Mouse (Mus musculus) lung, adult 18-20 months (tissue): ENCODE measurements around the gene Bhlha9.

Source experiments
- DNase-seq, 2 experiments: peaks; one replicate each; pipeline ENCODE4 v3.0.0; 2022; ENCODE audit warnings: mixed read lengths in 2 of 2

The Bhlha9 gene

DNA sequence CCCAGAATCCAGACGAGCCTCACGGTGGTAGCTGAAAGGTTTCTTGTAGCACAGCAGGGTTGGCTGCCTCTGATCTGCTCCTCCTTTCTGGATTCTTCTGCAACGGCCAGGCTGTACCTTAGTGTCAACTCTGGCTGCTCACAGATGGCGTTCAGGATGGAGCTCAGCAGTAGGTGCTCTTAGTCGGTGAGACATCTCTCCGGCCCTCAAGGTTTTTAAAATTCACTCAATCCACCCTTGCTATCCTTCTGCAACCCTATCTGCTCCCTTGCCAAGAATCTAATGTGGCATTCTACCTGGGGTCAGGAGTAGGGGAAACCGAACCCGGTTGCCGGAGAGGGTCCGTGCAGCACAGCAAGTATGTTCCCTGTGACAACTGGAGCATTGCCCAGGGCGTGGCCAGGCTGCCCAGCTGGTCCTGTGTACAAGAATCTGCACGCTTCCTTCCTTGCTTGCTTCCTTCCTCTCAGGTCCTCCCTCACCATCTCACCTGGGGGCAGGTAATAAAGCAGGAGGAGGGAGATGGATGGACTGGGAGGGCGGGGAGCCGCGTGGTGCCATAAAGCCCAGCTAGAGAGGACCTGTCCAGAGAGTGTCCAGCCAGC, at the start of gene Bhlha9:
TSS of gene Bhlha9 (plus strand) at position 600 of the 605 bp plus-strand sequence.
- no peak for DNase-seq

DNA sequence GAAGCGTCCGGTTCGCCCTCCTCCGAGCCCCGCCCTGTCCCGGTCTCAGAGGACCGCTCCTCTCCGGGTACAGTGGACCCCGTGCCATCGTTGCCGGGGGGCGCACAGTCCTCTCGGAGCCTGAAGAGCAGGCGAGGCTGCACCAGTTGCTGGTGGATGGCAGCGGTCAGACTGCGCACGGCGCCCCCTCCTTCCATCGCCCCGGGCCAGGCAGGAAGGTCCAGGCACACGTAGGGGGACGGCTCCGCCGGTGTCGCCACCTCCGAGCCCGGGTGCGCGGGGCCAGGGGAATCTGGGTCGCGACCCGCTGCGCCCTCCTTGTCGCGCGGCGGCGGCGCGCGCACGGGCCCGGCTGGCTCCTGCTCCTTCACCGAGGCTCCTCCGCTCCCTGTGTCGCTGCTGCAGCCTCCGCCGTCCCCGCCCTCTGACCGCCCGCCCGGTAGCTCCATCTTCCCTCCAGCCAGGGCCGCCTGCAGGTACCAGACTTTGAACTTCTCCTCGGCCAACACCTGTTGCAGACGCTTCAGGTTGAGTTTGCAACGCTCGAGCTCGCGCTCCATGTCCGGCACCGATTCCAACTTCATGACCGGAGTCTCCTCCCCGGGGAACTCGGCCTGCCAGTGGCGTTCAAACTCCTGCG, 49.6 kb upstream of the Bhlha9 start:
- peak; percentile 16 to 24 for DNase-seq

DNA sequence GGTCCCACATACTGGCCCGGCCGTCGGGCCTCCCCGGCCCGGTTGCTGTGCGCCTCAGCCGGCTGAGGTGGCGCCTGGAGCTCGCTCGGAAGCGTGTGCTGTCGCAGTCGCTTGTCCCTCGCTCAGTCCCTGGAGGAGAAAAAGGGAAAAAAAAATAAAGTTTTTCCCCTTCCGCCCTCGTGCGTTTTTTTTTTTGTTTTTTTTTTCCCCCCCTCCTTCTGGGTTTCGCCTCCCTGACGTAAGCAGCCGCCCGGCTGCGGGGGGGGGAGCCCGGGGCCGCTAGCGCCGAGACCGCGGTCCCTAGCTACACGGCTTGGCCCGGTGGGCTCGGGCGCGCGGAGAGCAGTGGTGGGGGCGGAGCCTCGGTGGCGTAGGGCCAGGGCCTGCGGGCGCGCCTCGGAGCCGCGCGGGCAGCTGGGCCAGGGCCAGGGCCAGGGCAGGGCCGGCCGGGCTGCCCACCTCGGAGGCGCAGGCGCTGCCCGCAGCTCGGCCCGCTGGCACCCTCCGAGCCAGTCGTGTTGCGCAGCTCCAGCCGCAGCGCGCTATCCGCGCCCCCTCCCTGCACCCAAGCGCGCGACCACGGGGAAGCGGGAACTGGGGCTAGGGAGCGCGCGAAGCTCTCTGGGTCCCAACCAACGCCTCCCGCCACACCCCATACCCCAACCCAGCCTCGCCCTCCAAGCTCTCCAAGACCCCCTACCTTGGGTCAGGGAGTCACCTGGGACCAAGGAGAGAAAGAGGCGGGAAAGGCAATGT, 48.9 kb upstream of the Bhlha9 start:
- peak; percentile 62 to 67 for DNase-seq

DNA sequence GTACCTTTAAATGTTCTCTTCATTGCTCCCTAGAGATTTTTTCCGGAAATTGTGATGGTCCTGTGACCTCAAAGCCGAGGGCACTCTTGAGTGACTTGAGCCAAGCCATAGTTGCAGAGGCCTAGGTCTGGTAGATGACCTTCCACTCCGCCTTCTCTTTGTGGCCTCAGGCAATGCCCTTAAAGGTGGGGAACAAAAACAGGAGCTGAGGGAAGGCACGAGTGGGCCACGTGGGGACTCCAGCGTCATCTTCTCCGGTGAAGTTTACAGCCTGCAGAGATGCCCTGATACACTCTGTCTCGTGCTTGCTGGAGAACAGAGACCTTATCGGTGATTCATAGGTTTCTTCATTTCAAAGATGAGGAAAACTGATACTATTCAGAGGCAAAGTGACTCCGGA, 48.2 kb upstream of the Bhlha9 start:
- peak in 1 of 2 experiments; percentile 3 for DNase-seq

DNA sequence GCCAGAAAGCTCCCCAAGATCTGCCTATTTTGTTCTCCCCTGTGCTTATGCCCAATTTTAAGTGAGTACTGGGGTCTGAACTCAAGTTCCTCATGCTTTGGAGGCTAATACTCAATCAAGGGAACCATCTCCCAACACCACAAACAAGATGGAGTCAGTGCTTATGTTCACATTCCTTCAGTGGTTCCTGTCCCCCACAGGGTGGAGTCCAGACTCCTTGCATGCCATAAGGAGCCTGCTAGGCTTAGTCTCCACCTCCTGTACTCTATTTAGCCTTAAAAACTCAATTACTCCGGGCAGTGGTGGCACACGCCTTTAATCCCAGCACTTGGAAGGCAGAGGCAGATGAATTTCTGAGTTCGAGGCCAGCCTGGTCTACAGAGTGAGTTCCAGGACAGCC, 47.4 kb upstream of the Bhlha9 start:
- DNase-seq, result no peak

DNA sequence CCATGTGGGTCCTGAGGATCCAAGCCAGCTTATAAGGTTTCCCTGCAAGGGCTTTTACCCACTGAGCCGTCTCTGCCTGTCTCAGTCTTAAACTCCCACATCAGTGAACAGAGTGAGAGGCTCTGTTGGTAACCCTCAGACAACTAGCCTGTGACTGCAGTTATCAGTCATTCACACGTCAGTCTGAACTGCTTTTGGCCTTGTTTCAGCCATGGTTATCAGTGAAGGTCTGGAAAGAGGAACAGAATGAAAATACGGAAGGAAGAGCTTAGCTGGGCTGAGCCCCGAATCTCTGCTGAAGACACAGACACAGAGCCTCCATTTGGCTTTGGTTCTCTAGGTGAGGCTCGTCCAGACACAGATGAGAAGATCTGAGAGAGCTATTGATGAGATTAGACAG, 43.7 kb upstream of the Bhlha9 start:
- no peak for DNase-seq

DNA sequence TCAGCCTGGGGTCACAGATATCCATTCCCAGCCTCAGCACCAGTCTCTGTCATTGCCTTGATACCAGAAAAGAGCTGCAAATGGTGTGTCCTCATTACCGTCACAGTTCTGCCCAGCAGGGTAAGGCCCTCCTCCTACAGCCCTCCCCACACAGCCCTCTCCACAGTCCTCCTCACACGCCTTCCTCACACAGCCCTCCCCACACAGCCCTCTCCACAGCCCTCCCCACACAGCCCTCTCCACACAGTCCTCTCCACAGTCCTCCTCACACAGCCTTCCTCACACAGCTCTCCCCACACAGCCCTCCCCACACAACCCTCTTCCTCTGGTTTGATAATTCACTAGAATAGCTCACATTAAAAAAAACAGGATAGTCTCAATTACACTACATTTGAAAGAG, 42.2 kb upstream of the Bhlha9 start:
- no peak for DNase-seq

DNA sequence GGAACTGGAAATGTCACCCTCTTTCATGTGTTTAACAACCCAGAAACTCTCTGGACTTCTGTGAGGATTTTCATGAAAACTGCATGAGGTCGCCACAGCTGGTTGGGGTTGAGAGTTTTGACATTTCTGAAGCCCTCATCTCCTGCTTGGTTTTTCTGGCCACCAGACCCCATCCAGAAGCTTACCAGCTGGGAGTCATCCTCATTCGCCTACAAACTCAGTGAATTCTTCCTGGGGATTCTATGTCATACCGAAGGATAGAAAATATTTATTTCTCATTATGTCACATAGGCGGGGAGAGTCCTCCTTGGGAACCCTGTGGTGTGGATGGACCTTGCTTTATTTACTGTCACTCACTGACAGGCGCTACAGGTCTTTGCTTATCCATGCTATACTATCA, 41.8 kb upstream of the Bhlha9 start:
- DNase-seq, result peak in 1 of 2 experiments; percentile 13

DNA sequence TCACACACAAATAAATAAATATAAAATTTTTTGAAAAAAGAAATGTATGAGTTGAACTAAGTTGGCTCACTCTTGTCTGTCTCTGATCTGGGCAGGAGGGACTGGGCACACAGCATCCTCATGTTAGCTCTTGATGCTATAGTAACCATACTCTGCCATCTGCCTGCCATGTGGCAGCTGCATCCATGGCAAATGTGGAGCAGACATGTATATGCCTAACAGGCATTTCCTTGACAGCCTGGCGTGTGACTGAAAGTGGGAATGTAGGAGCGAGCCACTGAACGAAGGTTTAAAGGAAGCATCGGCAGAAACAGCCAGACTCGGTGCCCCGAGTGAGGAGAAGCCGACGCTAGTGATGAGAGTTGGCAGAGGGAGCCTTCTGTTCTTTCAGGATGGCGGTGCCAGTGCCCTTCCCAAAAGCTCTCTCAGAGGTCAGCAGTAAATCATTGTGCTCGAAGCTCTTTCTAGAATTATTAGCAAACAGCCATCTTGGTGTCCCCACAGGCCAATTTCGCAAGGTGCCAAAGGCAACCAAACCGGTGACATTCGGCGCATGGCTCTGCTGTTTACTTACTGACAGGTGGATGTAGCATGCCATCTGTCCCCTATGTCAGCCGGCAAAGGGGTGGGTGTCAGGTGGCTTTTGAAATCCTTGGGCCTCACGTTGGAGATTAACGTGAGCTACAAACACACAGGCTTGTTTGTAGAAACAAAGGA, 32.8 kb upstream of the Bhlha9 start:
- DNase-seq, result no peak

DNA sequence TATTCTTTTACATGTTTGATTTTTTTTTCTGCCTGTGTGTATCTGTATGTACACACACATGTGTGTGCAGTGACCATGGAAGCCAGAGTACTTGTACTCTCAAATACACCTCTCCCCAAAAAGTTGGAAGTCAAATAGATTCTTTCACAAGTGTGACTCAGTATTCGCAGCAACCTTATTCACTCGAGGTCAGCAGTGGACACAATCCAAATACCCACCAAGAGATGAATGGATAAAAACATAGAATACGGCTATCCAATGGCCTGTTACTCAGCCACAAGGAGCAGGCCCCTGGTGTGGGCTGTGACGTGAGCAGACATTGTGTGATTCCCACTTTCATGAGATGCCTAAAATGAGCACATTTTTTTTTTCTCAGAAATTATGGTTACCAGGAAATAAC, 32.0 kb upstream of the Bhlha9 start:
- DNase-seq, result no peak

DNA sequence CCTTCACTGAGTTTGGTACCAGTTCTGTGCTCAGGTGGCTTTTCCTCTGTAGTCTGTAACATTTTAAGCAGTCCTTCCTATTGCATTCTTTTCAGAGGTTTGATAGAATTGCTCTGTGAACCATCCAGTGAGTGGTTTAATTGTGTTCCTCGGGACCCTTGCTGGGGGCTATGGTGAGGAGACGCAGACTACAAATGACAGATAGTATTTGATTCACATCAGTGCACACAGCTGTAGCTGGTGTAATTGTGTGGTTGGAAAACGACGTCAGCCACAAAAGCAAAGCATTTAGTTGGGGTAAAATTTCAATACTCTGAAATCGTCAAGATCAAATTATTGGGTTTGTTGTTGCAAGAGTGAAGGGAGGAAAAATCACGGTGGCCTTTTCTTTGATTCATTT, 28.0 kb upstream of the Bhlha9 start:
- no peak for DNase-seq

DNA sequence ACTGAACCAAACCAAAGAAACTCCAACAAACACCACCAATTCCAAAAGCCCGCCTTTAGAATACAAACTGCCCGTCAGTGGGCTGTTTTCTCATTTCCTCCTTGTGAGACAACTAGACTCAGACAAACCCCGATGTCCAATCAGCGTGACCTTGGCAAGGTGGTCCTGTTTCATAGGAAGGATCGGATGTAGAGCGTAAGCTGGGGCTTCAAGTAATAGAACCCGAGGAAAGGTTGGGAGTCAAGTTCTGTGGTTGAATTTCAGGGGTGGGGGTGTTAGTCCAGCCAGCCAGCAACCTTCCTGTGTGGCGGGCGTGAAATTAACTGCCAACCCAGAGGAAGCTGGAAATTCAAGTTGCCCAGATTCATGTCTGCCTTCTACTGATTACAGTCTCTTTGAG, 27.2 kb upstream of the Bhlha9 start:
- no peak for DNase-seq

DNA sequence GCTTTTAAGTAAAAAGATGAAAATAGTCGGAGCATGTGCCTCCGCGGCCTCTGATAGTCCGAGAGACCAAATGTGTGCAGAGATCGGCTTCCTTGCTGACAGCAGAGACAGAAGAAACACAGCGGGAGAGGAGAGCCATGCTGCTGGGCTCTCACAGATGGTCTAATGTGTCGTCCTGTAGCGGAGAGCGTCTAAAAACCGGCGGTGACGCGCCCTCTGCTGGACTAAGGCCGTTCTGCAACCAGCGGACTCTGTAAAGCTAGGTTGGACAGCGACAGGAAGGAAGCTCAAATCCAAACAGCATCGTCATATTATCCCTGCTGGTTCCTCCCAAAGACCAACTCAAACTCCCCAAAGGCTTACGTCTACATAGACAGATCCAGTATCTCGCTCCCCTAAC, 26.3 kb upstream of the Bhlha9 start:
- DNase-seq, result peak; percentile 78 to 83

DNA sequence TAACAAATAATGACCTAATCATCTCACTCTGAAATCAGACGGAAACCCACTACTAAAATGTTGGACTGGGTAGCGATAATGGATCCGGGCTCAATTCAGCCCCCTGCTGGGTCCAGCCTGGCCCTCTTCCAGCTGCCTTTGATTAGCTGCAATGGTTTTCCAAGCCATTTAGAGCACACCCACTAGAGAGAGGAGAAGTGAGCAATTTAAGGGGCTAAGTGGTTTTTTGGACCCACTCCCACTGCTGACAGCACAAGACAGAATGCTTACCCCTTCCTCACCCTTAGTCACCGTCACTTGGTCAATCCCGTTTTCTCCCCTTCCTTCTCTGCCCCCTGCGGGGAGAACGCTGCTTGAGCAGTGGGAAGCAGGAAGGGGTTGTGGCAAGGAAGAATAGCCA, 25.2 kb upstream of the Bhlha9 start:
- DNase-seq, result no peak

DNA sequence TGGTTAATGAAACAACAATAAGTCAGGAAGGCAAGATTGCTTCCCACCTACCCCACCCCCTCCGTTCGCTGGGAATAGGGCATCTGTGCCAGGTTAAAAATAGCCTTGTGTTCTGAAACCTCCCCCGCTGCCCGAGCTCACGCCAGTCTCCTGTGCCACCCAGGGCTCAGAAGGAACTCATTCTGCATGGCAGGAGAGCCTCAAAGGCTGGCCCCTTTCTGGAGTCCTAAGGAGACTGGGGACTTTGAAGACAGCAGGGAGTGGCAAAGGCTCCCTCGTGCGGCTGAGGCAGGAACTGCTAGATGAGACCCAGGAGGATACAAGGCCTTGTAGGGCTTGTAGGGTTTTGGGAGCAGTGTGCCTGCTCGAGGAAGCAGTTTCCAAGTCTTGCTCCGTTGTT, 24.8 kb upstream of the Bhlha9 start:
- DNase-seq, result peak; percentile 55 to 71

DNA sequence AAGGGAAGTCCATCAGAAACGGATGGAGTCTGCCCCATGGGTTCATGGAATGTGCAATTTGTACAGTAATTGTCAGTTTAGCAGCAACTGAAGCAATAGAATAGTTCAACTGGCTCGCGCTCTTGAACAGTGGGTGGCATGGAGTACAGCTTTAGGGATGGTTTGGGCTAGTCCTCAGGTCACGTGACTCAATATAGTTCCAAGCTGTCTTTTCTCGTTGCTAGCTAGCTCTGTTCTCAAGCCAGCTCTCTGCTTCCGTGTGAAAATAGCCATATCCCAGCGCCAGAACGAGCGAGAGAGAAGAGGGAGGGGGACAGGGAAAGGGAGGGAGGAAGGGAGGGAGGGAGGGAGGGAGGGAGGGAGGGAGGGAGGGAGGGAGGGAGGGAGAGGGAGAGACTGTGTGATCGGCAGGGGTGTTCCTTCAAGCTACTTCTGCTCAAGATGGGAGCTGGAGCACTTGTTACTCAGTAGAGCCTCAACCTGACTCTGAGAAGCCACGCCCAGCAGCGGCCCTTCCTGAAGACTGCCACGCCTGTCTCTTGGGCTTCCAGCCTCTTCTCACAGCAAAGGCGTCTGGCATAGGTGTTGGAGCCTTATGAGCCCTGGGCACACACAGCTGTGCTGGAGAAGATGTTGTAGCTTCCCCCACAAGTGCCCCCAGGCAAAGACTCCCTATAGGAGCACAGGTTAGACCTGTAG, 21.3 kb upstream of the Bhlha9 start:
- DNase-seq, result no peak

DNA sequence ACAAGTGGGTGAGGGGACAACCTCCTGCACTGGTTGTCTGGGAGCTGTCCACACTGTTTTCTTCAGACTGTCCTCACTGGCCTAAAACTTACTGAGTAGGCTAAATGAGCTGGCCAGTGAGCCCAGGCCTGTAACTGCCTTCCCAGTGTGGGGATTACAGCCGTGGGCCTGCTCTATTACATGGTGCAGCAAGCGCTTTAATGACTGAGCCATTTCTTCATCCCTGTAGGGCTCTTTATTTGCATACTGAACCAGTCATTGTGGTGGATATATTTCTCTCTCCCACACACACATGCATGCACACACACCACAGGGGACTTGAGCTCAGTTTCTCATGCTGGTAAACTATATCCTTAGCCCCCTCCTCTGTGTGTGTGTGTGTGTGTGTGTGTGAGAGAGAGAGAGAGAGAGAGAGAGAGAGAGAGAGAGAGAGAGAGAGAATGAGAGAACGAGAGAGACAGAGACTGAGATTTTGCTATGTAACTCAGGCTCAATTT, 19.4 kb upstream of the Bhlha9 start:
- DNase-seq, result no peak

DNA sequence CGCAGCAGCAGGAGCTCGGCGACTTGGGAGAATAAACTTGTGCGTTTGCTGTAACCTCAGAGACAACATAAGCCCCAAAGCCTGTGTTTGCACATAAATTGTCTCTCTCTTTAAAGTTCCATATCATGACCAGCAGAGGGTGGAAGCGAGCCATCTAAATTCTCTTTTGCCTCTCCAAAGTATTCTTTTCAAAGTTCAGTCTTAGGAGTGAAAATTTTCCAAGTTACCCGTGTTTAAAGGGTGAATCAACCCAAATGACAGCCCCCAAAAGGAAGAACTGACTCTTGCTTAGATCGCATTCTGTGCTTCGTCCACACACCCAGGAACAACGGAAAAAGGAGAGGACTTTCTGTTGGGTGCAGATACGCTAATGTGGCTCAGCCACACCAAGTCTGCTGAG, 17.2 kb upstream of the Bhlha9 start:
- peak in 1 of 2 experiments; percentile 21 for DNase-seq

DNA sequence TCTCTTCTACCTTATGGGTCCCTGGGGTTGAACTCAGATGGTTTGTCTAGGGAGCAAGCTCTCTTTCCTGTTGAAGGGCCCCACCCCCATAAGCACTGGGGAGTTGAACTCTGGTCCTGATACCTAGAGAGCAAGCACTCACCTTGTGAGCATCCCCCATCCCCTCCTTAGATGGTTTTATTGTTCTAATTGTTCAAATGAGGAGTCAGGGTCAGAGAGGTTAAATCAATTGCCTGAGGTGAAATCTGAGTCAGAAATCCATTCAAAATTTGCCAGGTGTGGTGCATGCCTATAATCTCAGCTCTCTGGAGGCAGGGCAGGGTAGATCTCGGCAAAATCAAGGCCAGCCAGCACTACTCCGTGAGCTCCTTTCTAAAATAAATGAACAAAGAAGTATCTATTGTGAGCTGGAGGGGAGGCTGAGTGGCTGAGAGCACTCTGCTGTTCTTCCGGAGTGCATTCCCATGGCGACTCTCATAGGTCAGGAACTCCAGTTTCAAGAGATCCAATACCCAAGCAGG, 14.8 kb upstream of the Bhlha9 start:
- DNase-seq, result no peak

DNA sequence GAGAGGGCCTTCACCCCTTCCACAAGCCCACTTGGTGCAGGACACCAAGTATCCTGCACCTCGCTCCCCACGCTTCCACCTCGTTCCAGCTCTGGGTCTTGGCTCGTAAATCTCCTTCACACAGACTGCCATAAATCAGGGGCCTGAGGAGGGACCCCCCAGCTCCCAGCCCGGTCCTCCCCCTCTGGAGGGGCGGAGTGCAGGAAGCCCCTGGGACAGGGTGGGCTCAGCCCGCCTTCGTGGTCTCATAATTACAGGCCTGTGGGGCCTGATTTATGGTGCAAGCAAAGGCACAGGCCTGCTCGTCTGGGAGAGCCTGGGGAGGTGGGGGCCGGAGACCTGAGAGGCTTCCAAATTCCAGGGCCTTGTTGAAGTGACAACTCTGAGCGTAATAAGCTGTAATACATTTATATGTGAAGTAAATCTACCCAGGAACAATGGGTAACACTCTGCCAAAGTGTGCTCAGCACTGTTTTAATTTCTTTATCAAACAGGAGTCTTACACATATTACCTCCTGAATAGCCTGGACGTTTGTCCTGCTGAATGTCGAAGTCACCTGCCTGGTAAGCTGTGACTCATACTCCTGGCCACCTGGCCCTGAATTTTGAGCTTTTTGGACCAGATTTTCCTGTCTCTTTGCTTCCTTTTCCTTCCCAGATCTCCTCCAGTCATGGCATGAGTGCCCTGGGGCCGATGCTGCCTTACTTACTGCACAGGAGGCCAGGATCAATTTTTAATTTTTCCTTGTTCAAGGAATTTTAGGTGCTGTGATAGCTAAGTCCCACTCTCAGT, 12.9 kb upstream of the Bhlha9 start:
- no peak for DNase-seq

DNA sequence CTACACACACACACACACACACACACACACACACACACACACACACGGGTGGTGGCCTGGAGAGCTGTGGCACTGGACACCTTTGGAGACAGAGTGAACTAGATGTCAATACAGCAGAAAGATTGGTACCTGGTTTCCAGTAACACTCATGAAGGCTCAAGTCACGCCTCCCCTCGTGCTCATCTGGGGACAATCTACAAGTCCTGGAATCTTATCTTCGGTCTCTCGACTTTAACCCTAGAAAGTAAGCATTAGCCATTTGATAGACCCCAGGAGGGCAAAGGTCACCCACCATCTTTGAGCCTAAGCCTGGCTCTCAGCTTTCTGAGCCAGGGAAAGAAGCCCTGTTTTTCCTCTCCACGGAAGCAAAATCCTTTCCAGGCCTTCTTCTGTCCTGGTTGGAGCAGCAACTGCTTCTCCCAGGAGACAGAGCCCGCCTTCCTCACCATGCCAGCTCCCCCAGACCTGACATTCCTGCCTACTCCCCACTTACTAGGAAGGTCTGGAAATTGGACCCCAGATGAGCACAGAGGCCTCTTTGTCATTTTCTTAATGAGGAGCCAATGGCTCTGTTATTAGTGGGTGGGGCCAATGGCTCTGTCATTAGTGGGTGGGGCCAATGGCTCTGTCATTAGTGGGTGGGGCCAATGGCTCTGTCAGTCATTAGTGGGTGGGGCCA, 10.3 kb upstream of the Bhlha9 start:
- no peak for DNase-seq
